Mouse (Mus musculus) layer of hippocampus, postnatal 10 days (tissue): ENCODE measurements around the gene Atf7ip. TPM values are rescaled to one million over a fixed set of nuclear protein-coding genes. Genes with fewer than 3 reads are reported as not detected.
"Not testable (repeated sequence)": the region's sequence is repeated elsewhere in the genome, so short reads cannot be mapped to it uniquely, and the experiment has no call there.

Source experiments
- DNase-seq, 2 experiments: peaks; one replicate each; pipeline ENCODE4 v3.0.0; 2021; ENCODE audit warnings: low spot score in 2 of 2
- long read RNA-seq: library from polyadenylated mRNA; stranded (forward); transcript quantifications from one replicate; pipeline ENCODE4 v2.0.0, GENCODE M21; 2023
- total RNA-seq, 2 experiments: library from RNA; stranded (reverse); gene quantifications; 2 replicates each; pipeline ENCODE4 v1.2.3; 2021

The Atf7ip gene
- total RNA-seq, result 100 to 1,000 TPM; 139 to 148 TPM
- long read RNA-seq, partial matches to known transcripts, result 2 of 6 reads
- long read RNA-seq, other reads (novel, unspliced or antisense), result 4 of 6 reads

DNA sequence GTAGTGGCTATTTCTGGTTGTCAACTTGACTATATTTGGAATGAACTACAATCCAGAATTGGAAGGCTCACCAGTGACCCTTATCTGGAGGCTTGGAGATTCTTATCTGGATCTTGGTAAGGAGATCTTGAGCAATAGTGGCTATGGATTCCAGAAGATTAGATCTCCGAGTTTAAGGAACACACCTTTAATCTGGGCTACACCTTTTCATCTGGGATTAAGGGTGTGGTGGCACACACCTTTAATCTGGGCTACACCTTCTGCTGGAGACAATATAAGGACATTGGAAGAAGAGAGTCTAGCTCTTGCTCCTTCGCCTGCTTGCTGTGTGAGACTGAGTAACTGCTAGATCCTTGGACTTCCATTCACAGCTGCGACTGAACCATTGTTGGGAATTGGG, at the start of gene Atf7ip:
Atf7ip (plus strand) TSS at position 301 of the 400 bp plus-strand sequence.
- DNase-seq, result not testable (repeated sequence)

DNA sequence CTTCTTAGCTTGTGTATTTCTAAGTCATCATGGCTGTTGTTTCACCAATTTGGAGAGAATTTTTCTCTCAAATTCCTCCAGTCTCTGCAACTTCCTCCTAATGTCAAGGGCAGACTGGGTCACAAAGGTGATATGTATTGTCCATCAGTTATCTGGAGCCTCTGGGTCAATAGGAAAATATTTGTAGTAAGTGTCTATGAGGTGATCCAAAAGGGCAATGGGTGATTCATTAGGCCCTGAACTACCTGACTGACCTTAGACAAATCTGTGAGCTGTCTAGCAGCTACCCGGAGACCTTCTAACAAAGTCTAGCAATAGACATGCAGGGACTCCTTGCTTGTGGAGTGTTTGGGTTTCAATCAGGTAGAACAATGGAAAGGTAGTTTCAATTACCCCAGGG, 49.7 kb upstream of the Atf7ip start:
- DNase-seq, result no peak

DNA sequence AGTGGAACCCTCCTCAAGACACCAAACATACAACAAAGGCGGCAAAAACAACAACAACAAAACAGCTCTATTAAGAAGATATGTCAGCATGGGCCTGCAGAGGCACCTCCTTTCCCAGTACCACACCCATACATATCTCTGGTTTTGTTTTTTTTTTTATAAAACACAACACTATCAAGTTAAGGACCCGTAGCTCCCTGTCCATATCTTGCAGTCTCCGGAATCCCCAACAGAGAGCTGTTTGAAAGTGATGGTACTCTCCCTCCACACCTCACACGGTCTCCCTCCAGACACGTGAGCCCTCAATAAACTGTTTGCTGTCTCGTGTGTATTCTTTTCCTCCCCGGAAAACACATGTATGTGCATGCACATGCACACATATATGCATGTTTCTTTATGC, 46.8 kb upstream of the Atf7ip start:
- no peak for DNase-seq

DNA sequence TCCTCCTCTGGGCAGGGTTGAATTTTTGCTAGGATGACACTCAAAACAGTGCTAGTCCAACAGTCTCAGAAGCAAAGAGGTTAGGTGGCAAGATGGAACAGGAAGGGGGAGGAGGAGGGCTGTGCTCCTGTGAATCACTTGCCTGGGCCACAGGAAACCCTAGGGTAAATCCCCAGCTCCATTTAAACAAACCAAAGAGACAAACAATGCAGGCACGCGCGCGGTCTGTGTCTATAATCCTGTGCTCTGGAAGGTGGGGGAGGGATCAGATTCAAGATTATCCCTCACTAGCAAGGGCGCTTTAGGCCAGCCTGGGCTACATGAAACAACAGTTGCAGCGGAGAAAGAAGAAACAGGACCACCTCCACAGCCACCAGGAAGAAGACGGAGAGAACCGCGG, 42.5 kb upstream of the Atf7ip start:
- DNase-seq, result no peak

DNA sequence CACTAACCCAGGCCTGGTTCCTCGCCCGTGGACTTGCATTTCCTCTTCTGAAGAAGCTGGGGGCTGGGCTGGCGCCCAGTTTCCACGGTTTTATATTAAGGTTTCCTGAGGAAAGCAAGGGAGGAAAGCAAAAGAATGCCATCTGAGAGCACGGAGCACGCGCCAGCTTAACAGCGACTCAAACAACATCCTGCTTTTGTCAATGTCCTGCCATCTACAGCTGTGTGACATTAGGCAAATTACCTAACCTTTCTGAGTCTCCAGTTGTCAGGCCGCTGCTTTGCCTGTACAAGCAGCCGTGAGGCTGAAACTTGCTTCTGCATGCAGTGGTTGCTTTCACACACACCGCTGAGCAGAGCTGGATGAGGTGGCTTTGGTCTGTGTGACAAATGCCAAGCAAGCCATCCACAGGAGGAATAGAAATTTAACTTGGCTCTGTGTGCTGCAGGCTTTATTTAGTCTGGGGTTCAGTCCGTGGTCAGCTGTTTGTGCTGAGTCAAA, 41.8 kb upstream of the Atf7ip start:
- DNase-seq, result no peak

DNA sequence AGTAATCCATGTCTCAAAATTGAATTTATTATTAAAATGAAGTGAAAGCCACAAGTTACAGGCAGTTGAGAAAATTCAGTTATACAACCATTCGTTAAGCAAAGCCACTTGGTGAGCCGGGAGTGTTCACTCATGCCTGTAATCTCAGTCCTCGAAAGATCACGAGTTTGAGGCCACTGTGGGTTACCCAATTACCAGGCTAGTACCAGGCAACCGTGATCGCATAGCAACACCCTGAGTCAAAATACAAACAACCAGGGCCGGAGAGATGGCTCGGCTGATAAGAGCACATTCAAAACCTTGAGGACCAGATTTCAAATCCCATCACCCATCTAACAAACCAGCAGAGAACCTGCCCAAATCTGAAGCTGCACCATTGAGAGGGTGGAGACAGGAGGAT, 40.9 kb upstream of the Atf7ip start:
- no peak for DNase-seq

DNA sequence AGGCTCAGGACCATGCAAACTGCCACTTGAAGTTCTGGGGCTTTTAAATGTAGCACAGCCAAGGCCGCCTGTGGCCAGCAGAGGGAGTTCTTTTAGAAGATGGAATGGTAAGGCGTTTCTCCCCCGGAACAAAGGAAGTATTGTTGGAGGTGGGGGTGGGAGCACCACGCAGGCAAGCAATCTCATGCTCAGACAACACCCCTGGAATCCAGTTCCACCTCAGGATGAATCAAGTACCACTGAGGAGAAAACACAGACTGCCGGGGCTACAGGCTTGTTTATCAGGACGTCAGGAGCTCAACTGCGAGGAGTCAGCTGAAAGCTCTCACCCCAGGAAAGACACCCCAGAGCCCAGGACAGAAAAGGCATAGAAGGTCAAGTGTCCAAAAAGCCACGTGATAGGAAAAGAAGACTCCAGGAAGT, 40.0 kb upstream of the Atf7ip start:
- peak; percentile 68 to 75 for DNase-seq

DNA sequence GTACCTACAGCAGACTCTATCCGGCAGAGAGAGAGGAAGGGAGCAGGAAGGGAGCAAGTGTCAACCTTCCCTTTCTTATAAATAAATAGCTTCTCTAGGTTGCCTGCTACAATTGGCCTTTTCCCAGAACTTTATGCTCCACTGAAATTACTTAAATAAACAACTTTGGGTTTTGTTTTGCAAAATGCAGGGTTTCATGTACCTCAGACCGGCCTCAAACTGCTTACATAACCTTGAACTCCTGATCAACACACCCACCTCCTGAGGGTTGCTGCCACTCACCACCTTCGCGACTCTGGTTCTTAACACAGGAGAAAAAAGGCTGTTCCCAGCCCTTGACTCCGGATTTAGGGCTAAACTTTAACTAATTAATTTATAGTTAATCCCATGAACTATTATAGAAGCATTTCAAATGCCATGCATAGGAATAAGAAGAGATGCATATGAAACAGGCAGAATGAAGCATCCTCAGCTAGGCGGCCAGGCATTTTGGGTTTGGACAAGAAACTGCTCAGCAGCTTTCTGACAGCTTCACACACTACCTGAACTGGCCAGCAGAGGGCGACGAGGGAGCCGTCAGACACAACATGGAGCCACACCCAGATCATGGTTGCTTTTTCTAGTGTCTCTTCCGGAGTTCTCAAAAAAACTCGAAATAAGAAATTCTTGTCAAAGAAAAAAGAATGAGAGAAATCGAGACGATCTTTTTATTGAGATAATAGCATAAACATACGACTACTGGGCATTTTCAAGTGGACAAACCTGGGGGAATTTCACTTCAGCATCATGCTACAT, 38.8 kb upstream of the Atf7ip start:
- peak; percentile 91 to 95 for DNase-seq

DNA sequence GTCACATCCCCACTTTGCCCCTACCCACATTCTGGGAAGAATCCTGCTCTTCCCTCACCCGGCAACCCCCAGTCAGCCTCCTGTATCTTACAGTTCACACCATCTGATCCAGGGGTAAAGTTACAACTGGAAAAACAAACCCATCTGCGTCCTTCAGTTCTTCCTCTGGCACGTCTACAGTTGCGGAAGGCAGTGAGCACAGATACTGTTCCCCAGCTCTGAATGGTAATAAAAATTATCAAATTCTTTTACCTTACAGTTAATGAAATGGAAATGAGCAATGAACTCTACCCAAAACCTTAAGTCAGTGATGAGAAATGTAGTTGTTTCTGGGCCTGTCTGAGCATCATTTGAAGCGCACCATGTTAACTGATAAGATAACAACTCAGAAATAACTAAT, 38.1 kb upstream of the Atf7ip start:
- no peak for DNase-seq

DNA sequence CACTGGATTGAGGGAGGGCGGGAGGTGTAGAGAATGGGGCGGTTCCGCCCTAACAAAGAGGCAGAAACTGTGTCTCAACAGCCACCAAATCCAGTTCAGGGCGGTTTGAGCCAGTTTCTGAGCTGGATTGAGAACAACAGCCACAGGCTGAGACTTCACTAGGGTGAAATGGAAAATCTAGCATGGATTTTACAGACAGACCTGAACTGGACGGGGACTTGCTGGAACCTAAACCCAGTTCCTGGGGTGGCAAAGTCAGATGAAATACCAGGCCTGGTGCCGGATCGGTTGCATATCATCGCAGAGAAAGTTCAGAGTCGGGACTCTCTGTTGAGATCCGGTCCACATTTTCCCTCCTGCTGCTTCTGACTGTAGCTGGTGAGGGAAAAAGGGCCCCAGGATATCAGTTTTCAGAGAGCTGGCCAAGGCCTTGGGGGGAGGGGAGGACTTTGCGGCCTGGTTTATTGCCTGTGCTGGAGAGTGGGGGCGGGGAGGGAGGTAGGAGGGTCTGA, 37.5 kb upstream of the Atf7ip start:
- DNase-seq, result peak; percentile 88 to 89

DNA sequence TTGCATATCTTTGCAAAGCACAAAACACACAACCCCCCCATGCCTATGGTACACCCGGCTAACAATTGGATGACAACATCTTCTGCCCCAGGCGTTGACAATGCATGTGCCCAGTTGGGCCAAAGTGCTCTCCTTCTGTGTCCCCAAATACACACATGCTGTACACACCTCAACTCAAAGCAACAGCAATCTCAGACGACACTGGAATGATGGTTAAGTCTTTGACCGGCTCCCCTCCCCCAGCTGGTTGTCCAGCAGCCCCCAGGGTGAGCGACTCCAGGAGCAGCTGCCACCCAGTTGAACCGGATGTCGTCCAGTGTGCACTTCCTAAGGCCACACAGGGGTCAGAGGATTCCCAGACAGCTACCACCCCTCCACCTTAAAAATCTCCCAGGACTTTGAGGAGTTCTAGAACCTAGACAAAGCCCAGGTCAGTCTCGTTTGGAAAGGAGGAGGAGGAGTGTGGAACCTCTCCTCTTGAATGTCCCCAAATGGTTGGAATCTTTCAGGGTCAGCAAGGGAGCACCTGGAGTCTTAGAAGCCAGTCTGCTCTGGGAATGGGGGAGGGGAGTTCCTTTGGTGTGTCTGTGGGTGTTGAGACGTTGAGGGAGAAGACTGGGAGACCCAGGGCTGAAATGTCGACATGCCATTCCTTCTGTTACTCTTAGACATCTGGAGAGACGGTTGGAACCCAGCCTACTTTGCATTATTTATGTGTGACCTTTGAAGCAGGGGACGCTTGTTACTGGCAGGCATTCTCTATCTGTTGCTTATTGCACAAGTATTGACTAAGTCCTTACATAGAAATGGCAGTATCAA, 36.8 kb upstream of the Atf7ip start:
- DNase-seq, result no peak

DNA sequence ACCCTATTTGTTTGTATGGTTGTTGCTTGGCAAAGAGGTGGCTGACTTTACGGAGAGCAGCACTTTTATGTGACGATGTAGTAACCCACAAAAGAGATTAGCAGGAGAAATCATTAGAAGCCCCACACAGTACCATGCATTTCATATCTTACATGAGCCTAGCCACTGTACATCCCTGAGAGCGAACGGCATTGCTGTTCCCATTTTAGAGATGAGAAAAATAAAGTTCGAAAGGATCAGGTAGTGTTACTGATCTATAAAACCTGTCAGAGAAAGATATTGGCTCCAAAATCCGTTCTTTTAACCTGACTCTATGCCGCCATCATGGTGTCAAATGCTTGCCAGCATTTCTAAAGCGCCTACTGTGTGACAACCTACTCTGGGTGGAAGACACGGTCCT, 36.2 kb upstream of the Atf7ip start:
- no peak for DNase-seq

DNA sequence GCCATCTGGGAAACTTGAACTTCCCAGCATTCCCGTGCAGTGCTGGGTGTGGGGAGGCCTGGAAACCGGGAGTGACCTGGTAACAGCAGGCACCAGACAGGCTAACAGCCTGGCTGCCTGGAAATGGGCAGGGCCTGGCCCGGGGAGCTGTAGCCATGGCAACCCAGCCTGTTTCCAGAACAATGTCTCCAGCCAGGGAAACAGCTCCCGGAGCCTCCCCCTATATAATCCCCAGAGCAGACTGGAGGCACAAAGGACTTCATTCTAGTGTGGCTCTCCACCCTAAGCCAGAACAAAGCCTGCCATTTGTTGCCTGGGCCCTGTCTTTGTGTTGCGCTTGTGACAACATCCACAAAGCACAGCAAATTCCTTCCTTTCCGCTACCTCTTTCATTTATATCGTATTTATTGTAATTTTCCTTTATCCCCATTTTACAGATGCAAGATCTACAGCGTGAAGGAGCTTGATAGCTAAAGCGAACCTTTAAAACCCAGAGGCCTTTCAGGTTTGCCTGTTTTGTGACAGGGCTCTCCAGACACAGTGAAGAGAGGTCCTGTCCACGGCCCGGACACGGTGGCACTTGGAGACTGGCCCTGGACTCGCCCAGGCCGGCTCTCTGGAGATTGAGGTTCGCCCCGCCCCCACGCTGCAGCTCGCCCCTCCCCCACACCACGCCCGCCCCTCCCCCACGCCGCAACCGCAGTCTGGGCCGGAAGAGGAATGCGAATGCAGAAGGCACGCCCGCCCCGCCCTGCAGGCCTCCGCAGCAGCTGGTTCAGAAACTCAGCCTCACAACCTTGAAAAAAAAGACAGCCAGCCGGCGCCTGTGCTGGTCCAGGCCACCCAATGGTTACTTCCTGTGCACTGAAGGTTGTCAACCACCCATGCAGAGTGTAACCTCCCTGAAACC, 35.4 kb upstream of the Atf7ip start:
- peak; percentile 83 to 86 for DNase-seq

DNA sequence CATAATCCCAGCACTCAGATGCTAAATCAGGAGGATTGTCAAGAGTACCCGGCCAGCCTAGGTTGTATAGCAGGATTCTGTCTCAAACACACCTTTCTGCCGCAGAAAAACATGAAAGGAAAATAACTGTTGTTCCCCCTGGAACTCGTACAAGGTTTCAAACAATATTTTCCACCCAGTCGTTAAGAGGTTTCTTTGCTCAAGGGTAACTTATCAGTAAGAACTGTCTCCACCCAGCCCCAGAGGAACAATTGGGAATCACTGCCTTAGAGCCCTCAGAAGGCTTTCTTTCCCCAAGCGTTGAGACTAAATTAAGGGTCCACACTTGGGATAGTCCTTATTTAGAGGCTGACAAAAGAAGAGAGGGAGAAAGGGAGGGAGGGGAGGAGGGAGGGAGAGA, 34.4 kb upstream of the Atf7ip start:
- DNase-seq, result no peak

DNA sequence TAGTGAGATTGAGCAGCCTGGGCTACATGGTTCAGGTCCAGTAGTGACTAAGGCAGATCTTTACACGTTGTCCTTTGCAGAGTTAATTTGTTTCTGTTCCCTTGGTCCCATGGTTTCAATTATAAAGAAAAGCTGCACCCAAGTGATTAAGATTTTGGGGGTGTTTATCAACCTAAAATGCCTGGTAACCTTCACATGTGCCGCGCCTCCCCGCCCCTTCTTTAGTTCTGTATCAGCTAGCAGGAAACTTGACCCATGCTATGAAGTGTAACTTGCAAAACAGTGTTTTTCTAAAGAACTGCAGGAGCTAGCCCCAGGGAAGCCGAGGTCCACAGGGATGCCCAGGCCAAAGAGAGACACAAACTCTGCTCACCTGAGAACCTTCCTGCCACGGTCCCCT, 33.2 kb upstream of the Atf7ip start:
- DNase-seq, result no peak

DNA sequence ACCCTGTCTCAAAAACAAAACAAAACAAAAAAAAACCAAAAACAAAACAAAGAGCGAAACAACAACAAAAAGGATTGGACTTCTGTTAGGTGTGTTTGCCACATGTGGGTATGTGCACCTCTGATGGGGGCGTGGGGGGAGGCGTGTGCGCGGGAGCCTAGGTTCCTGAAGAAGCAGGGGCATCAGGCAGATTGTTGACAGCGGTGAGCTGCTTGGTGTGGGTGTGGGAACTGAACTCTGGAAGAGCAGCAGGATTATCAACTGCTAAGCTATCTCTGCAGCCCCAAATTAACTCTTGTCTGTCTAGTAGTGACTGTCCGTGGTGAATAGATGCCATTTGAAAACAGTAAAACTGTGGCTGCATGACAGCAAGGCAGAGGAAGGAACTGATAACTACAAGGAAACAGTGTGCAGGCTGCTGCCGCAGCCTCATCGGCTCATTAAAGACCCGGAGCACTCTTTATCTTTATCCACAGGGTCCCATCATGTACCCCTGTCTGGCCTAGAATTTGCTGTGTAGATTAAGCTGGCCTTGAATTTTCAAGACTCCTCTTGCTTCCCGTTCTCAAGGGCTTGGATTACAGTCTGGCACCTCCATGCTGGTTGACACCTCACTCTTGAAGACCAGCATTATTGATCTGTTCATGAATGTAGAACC, 32.4 kb upstream of the Atf7ip start:
- no peak for DNase-seq

DNA sequence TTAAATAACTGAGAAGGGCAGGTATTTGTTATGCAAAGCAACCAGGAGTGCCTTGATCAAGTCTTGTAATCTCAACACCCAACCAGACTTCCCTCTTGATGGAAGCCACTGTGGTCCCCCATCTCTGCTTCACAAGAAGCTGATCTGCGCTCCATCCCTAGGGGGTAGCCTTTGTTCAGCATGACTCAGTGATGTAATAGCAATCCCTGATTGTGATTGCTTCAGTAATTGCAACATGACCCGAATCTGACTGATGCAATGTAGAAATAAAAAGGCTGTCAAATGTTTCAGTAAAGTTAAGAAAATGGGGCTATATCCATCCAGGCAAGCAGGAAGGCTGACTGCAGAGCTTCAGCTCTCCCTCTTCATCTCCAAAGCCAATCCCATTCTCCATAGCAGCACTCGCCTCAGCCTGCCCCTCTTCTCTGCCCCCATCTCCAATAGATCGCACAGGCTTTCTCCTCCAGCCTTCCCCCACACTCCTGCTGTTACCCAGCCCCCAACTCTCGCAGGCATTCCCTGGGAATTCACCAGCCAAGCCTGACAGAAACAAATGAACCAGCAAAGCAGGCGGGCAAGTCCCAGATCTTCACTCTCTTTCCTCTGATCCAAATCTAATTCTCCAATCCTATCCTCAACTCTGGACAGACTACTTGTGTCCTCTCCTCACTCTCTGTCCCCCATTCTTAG, 30.7 kb upstream of the Atf7ip start:
- DNase-seq, result peak in 1 of 2 experiments; percentile 52

DNA sequence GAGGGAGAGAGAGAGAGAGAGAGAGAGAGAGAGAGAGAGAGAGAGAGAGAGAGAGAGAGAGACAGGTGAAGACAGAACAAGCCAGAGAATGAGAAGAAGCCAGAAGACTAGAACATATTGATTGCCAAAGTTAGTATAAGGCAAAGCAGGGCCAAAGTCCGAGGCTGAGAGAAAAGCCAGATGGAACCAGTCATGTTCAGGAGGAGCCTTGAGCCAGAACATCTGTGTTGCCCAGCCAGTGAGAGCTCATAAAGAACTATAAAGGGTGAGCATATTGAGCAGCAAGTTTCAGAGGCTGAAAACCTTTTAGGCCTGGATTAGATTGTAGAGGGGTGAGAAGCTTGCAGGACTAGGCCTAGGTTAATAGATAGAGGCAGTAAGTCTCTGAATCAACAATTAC, 28.1 kb upstream of the Atf7ip start:
- no peak for DNase-seq

DNA sequence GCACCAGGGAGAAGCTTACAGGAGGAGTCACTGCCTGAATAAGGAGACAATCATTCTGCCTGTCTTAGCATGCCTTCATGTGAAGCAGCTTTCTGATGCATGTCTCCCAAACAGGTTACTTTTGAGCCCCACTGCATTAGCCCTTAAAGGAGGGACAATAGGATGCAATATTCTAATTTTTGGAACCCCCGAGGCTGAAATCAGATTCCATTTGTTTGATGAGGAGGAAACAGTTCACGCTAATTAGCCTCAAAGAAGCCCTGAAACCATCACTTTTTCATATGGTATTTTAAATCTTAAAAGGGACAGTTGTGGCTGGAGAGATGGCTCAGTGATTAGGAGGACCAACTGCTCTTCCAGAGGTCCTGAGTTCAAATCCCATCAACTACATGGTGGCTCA, 22.4 kb upstream of the Atf7ip start:
- DNase-seq, result no peak

DNA sequence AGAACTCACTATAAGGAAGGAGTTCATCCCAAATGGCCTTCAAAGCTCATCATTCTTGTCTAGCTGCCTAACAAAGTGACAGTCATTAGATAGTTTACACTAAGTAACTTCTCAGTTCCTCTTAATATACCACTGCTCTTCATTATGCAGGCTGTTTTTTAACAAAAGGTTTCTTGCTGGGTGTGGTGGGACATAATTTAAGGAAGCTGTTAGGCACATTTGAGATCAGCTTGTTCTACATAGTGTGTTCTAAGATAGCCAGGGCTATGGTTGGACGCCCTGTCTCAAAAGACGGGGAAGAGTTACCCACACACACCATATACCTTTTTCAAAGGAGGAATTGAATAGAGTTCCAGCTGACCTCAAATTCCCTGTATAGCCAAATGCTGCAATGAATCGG, 21.9 kb upstream of the Atf7ip start:
- DNase-seq, result no peak
